Mouse (Mus musculus) bone marrow, adult 2 months (tissue): ENCODE data around the gene Vps37b. TPM values are rescaled to one million over a fixed set of nuclear protein-coding genes. Genes with fewer than 3 reads are reported as not detected.

Experiments
- H3K27ac ChIP-seq: fragments of 200-500 bp; 2 replicates; pipeline ENCODE4 v1.5.1; 2012; ENCODE audit warnings: low read depth, mild to moderate bottlenecking, control low read depth, inconsistent platforms, low read length; ENCODE audit not compliant: control insufficient read depth, poor library complexity, insufficient read depth
- H3K4me1 ChIP-seq: fragments of 200-500 bp; 2 replicates; pipeline ENCODE4 v1.6.1; 2011; ENCODE audit warnings: low read length; ENCODE audit not compliant: control insufficient read depth, insufficient read depth
- H3K4me3 ChIP-seq: fragments of 200-500 bp; replicated peaks from 2 replicates; pipeline ENCODE3; 2011; ENCODE audit warnings: mild to moderate bottlenecking, low read depth, low read length, control low read depth; ENCODE audit not compliant: control insufficient read depth
- CTCF ChIP-seq: fragments of 200-500 bp; IDR thresholded peaks from 2 replicates; pipeline ENCODE4 v1.5.1; 2011; ENCODE audit warnings: low read length, control low read depth; ENCODE audit not compliant: control insufficient read depth, insufficient read depth
- POLR2A ChIP-seq: fragments of 200-500 bp; IDR thresholded peaks from 2 replicates; pipeline ENCODE4 v1.6.1; 2011; ENCODE audit warnings: low read depth, mild to moderate bottlenecking, control low read depth, low read length, borderline replicate concordance; ENCODE audit not compliant: control insufficient read depth
- WGBS: fragments of 180-500 bp; shearing (Covaris S2); methylation state at CpG from one replicate; pipeline ENCODE4 v1.1.7; 2018; 5-methylcytosine and 5-hydroxymethylcytosine counted together
- polyA plus RNA-seq: library from polyadenylated mRNA; stranded (reverse); fragments of >200 nt; gene quantifications from 2 replicates; pipeline ENCODE4 v1.2.4, GENCODE M21; 2011; ENCODE audit warnings: low replicate concordance; ENCODE audit not compliant: missing spikeins, insufficient read depth, insufficient read length

Gene Vps37b
- polyA plus RNA-seq, 1 experiment = 26.1 TPM

DNA sequence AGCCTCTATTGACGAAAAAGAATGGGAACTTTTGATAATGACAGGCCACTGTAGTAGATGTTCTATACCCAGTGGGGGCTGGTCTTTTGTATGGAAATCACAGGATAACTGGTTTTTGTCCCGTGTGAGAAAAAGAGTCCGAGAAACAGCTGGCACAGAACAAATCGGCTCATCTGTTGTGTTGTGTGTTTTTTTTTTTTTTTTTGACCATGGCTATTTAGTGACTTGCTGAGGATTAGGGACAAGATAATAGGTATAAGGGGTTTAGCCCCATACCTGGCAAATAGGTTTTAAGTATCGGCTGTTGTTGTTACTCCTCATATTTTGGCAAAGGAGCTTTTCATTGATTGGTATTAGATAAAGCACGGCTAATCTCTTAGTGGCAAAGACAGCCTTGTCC lies 59.6 kb downstream of the Vps37b start:
- Histone ChIP-seq H3K27ac (no peak overlapping the region), H3K4me1 (peaks cover 7% of the 10 kb centered on the region), H3K4me3 (no peak overlapping the region)
- TF ChIP-seq POLR2A (no peak), CTCF (no peak)
- WGBS = 63% methylated on average over 6 of the region's 6 CpGs

- H3K27ac ChIP-seq = no peak overlapping the region; the same call in 1 of the 2 replicates
- WGBS = 70% methylated on average over 4 of the region's 4 CpGs
- no peak overlapping the region for H3K4me3 ChIP-seq
- TF ChIP-seq CTCF (no peak), POLR2A (no peak)
- H3K4me1 ChIP-seq = peaks cover 4% of the 10 kb centered on the region
Measured at GRCm38 (mm10) chr5:123970576-123970975, 61.5 kb downstream of the Vps37b start.

GRCm38 (mm10) chr5:123969216-123969615 lies 62.9 kb downstream of the Vps37b start:
- WGBS = 79% methylated on average over 8 of the region's 8 CpGs
- Histone ChIP-seq H3K4me1 (peaks cover 4% of the 10 kb centered on the region), H3K27ac (no peak overlapping the region), H3K4me3 (no peak overlapping the region)
- TF ChIP-seq POLR2A = no peak
- TF ChIP-seq CTCF = no peak

- no peak overlapping the region for H3K27ac ChIP-seq
- peaks cover 4% of the 10 kb centered on the region for H3K4me1 ChIP-seq
- H3K4me3 ChIP-seq = no peak overlapping the region
- TF ChIP-seq CTCF = no peak
- no peak for TF ChIP-seq POLR2A
- 82% methylated on average over 5 of the region's 5 CpGs for WGBS
Measured at GRCm38 (mm10) chr5:123968468-123968867, 63.6 kb downstream of the Vps37b start.

- Histone ChIP-seq H3K4me1 (peaks cover 2% of the 10 kb centered on the region), H3K4me3 (no peak overlapping the region), H3K27ac (no peak overlapping the region)
- 85% methylated on average over 2 of the region's 2 CpGs for WGBS
- TF ChIP-seq POLR2A (no peak), CTCF (no peak)
Measured at GRCm38 (mm10) chr5:123966759-123967158, 65.3 kb downstream of the Vps37b start.

- TF ChIP-seq CTCF = no peak
- no peak for TF ChIP-seq POLR2A
- Histone ChIP-seq H3K4me1 (no peaks in the 10 kb centered on the region; the same call in 1 of the 2 replicates), H3K27ac (no peak overlapping the region), H3K4me3 (no peak overlapping the region)
- 87% methylated on average over 4 of the region's 4 CpGs for WGBS
Measured at GRCm38 (mm10) chr5:123964208-123964607, 67.9 kb downstream of the Vps37b start.

- WGBS = 91% methylated on average over 12 of the region's 12 CpGs
- no peaks in the 10 kb centered on the region; the same call in 1 of the 2 replicates for H3K4me1 ChIP-seq
- no peak overlapping the region for H3K4me3 ChIP-seq
- no peak overlapping the region for H3K27ac ChIP-seq
- TF ChIP-seq CTCF (no peak), POLR2A (no peak)
Measured at GRCm38 (mm10) chr5:123961046-123961445, 71.0 kb downstream of the Vps37b start.

GRCm38 (mm10) chr5:123960129-123960528 lies 71.9 kb downstream of the Vps37b start:
- H3K4me3 ChIP-seq = no peak overlapping the region
- no peak overlapping the region for H3K27ac ChIP-seq
- WGBS = 80% methylated on average over 8 of the region's 8 CpGs
- H3K4me1 ChIP-seq = no peaks in the 10 kb centered on the region; the same call in 1 of the 2 replicates
- no peak for TF ChIP-seq POLR2A
- TF ChIP-seq CTCF = no peak

DNA sequence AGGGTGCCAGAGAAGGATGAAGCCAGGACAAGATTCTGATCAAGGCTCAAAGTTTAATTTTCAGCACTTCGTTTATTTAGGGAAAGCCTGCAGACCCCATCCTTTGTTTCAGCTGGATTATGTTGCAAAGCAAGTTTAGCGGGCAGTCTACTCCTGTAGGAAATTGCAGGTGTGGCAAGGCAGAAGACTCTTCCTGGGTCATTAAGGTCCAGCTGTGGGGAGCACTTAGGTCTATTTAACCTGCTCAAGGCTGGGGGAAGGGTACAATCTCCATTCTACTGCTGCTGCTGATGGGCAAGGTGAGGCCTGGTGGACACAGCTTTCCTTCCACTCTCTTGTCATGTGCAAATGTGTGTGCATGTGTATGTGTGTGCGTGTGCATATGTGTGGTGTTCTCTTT lies 73.1 kb downstream of the Vps37b start:
- Histone ChIP-seq H3K4me3 (no peak overlapping the region), H3K4me1 (no peaks in the 10 kb centered on the region; the same call in 1 of the 2 replicates), H3K27ac (no peak overlapping the region)
- 69% methylated on average over 3 of the region's 3 CpGs for WGBS
- no peak for TF ChIP-seq POLR2A
- no peak for TF ChIP-seq CTCF
